ENCODE assay signal across 16 mouse cellular contexts in genomic region chr13:55870001-55870400, GRCm38 (mm10). TPM values are rescaled to one million over a fixed set of nuclear protein-coding genes. Genes with fewer than 3 reads are reported as not detected.
A peak's percentile ranks its signal among the peaks of the same experiment; 100 is the strongest.
DNase-seq lines count a peak whose midpoint lies in the region; ATAC-seq and TF ChIP-seq lines count a peak whose summit lies in the region.
"Had no signal": no experiment of that assay in that cellular context is flagged by ENCODE, and none has a peak within 500 bp of the region (broad histone marks: within the 10 kb centered on the region; RNA-seq: fewer than 3 reads in every experiment).

No protein-coding gene starts in this region.

- ATAC-seq in CD4-positive, CD25-positive, alpha-beta regulatory T cell, adult 4 months: no peak
- ATAC-seq in kidney, postnatal 0 days (replicated peaks; ENCODE audit: low FRiP score, low read depth): no peak
- ATAC-seq: forebrain, embryonic 16.5 days; inflammation-experienced regulatory T-cells, adult 6 months had no signal

- peak; percentile 50; the same call in 1 of the 2 replicates for TF ChIP-seq CTCF in kidney, postnatal 0 days (IDR thresholded peaks at IDR 0.05; ENCODE audit: low read depth)
- TF ChIP-seq CTCF in bone marrow macrophage, adult 2 months (IDR thresholded peaks at IDR 0.05; ENCODE audit: low read depth, low read length): 0 out of 2 replicates have a peak, but pooled peaks have one; percentile 36

- no peaks in the 10 kb centered on the region for H3K4me1 ChIP-seq in kidney, postnatal 0 days (replicated peaks; ENCODE audit: insufficient read depth, low read length)
- no peaks in the 10 kb centered on the region for H3K4me1 ChIP-seq in bone marrow macrophage, adult 2 months (ENCODE audit: control insufficient read depth, insufficient read depth, low read length)

- peak; percentile 14 for DNase-seq in CD4-positive, CD25-positive, alpha-beta regulatory T cell, adult 2 months (ENCODE audit: low read depth, low spot score)
- no peak for DNase-seq in kidney, postnatal 0 days (ENCODE audit: low spot score)
- DNase-seq in kidney, postnatal 14 days: no peak
- peak; percentile 8 for DNase-seq in 416B (ENCODE audit: low read depth)
- DNase-seq in right cerebral cortex, postnatal 14 days: no peak
- DNase-seq in gastrocnemius, postnatal 36 days: no peak
- DNase-seq: adrenal gland, postnatal 10 days; cerebellum, postnatal 36 days; heart, postnatal 10 days; right cerebral cortex, postnatal 25 days had no signal

- WGBS in kidney, postnatal 0 days: 84% methylated on average over 1 of the region's 1 CpGs

- H3K9ac ChIP-seq in kidney, postnatal 0 days (ENCODE audit: low read depth, low read length): no peak overlapping the region

- H3K9me3 ChIP-seq in kidney, postnatal 0 days (replicated peaks; ENCODE audit: low read length): no peaks in the 10 kb centered on the region

- no peak overlapping the region for H3K4me2 ChIP-seq in kidney, postnatal 0 days (ENCODE audit: low read length)

- no peak overlapping the region for H3K27ac ChIP-seq in kidney, postnatal 0 days
- no peak overlapping the region for H3K27ac ChIP-seq in bone marrow macrophage, adult 2 months (ENCODE audit: insufficient read depth, low read depth, low read length)

- no peaks in the 10 kb centered on the region for H3K36me3 ChIP-seq in kidney, postnatal 0 days (ENCODE audit: insufficient read depth, low read length)

- no peaks in the 10 kb centered on the region for H3K27me3 ChIP-seq in kidney, postnatal 0 days (ENCODE audit: insufficient read depth, low read length)

- H3K4me3 ChIP-seq in kidney, postnatal 0 days (replicated peaks; ENCODE audit: low read depth, low read length): no peak overlapping the region
- H3K4me3 ChIP-seq in bone marrow macrophage, adult 2 months (ENCODE audit: insufficient read depth, low read length): no peak overlapping the region

- TF ChIP-seq POLR2A in bone marrow macrophage, adult 2 months (IDR thresholded peaks at IDR 0.05; ENCODE audit: borderline replicate concordance, low read depth, low read length): no peak

- intact Hi-C loops in gastrocnemius, postnatal 36 days (cut with DNase I): no loop called here

RNA-seq across cellular contexts. Expression of gene Pitx1, which starts 34.0 kb away (rescaled TPM):
- polyA plus RNA-seq in CD4-positive, CD25-positive, alpha-beta regulatory T cell, adult 4 months (2017; shearing (Covaris generic)): not detected
- 0.08 TPM in 1 of 2 replicates, not detected in the other for polyA plus RNA-seq in kidney, postnatal 0 days (2015; fragmentation: Nextera tagmentation; extraction: Ambion mirVana)
- polyA plus RNA-seq in bone marrow macrophage, adult 2 months (2012; ENCODE audit: insufficient read depth, insufficient read length, missing spikeins): 0.60 TPM in 1 of 2 replicates, not detected in the other
- total RNA-seq in gastrocnemius, postnatal 36 days (2021): under 1 TPM; 0.17 to 0.48 TPM
- total RNA-seq: adrenal gland, postnatal 10 days; granulocyte monocyte progenitor cell, adult 5-6 weeks; heart, postnatal 10 days; megakaryocyte, adult 5-6 weeks had no signal
- polyA plus RNA-seq: forebrain, embryonic 16.5 days; inflammation-experienced regulatory T-cells, adult 6 months had no signal

Comparison
In these comparisons a context has a peak if more than half of its experiments do, and no peak if none do; other contexts are left out.
1. DNase-seq: peak in CD4-positive, CD25-positive, alpha-beta regulatory T cell, adult 2 months (single experiment) and 416B (single experiment); none in kidney, postnatal 0 days (single experiment), kidney, postnatal 14 days (single experiment), right cerebral cortex, postnatal 14 days (single experiment) and gastrocnemius, postnatal 36 days (0 of 2).